Mouse (Mus musculus) spleen, adult 2 months (tissue): ENCODE measurements around the gene Tmco3. TPM values are rescaled to one million over a fixed set of nuclear protein-coding genes. Genes with fewer than 3 reads are reported as not detected.

ENCODE experiments used
- DNase-seq, 2 experiments: peaks; one replicate each; pipeline versions ENCODE4 v3.0.0 to v3.0.0-alpha.2; 2012 to 2021; ENCODE audit warnings: low spot score in 2 of 2, low read depth in 1 of 2
- H3K27ac ChIP-seq: fragments of 200-500 bp; 2 replicates; pipeline ENCODE4 v1.5.1; 2012; ENCODE audit warnings: low read length, inconsistent platforms; ENCODE audit not compliant: insufficient read depth
- H3K27me3 ChIP-seq: fragments of 200-500 bp; 2 replicates; pipeline ENCODE4 v1.6.1; 2012; ENCODE audit warnings: mild to moderate bottlenecking, moderate library complexity, low read length, inconsistent platforms; ENCODE audit not compliant: control insufficient read depth, insufficient read depth
- H3K36me3 ChIP-seq: fragments of 200-500 bp; 2 replicates; pipeline ENCODE4 v1.6.1; 2012; ENCODE audit warnings: mild to moderate bottlenecking, low read length, inconsistent platforms; ENCODE audit not compliant: control insufficient read depth, insufficient read depth
- H3K4me1 ChIP-seq: fragments of 200-500 bp; 2 replicates; pipeline ENCODE4 v1.6.1; 2011; ENCODE audit warnings: inconsistent platforms; ENCODE audit not compliant: control insufficient read depth, insufficient read depth, insufficient read length
- H3K4me3 ChIP-seq: fragments of 200-500 bp; 2 replicates; pipeline ENCODE4 v1.5.1; 2011; ENCODE audit warnings: mild to moderate bottlenecking, inconsistent platforms; ENCODE audit not compliant: insufficient read depth, insufficient read length; ENCODE audit errors: extremely low read depth
- CTCF ChIP-seq: fragments of 200-500 bp; IDR thresholded peaks from 2 replicates; pipeline ENCODE4 v1.5.1; 2011; ENCODE audit warnings: mild to moderate bottlenecking, inconsistent platforms; ENCODE audit not compliant: insufficient read depth, insufficient read length, insufficient replicate concordance; ENCODE audit errors: extremely low read depth
- POLR2A ChIP-seq: fragments of 200-500 bp; IDR thresholded peaks from 2 replicates; pipeline ENCODE4 v1.6.1; 2011; ENCODE audit warnings: low read depth, low read length, inconsistent platforms
- WGBS: fragments of 180-500 bp; shearing (Covaris S2); methylation state at CpG from one replicate; pipeline ENCODE4 v1.1.7; 2018; 5-methylcytosine and 5-hydroxymethylcytosine counted together
- polyA plus RNA-seq: library from polyadenylated mRNA; depleted of rRNA; stranded (reverse); fragments of >200 nt; gene quantifications from 2 replicates; pipeline ENCODE4 v1.2.3, GENCODE M21; 2012; rRNA removed

Tmco3 gene
- polyA plus RNA-seq, 1 experiment: 10.5 TPM

GRCm38 (mm10) chr8:13361865-13362264 is 73.9 kb downstream of the Tmco3 start:
- Histone ChIP-seq H3K27ac (no peak overlapping the region), H3K36me3 (peaks cover 10% of the 10 kb centered on the region), H3K4me1 (no peaks in the 10 kb centered on the region), H3K4me3 (no peak overlapping the region), H3K27me3 (no peaks in the 10 kb centered on the region)
- no peak for TF ChIP-seq POLR2A
- TF ChIP-seq CTCF: no peak
- WGBS: 95% methylated on average over 6 of the region's 6 CpGs
- no peak for DNase-seq

Other genes with a start within 250 kb of the Tmco3 start
- 0.08 and 0.11 TPM in 2 replicates for gene Proz, start 227.3 kb upstream of the Tmco3 start, polyA plus RNA-seq
- 18.2 TPM in 2 replicates for gene Pcid2, start 182.7 kb upstream of the Tmco3 start, polyA plus RNA-seq
- 31.3 and 31.6 TPM in 2 replicates for gene Cul4a, start 182.6 kb upstream of the Tmco3 start, polyA plus RNA-seq
- 234 and 318 TPM in 2 replicates for gene Lamp1, start 129.0 kb upstream of the Tmco3 start, polyA plus RNA-seq
- gene Grtp1, start 87.6 kb upstream of the Tmco3 start, polyA plus RNA-seq: 1.1 and 1.6 TPM in 2 replicates
- gene Adprhl1, start 34.0 kb upstream of the Tmco3 start, polyA plus RNA-seq: 0.18 TPM in 1 of 2 replicates, not detected in the other
- 13.2 and 13.3 TPM in 2 replicates for gene Dcun1d2, start 59 bp upstream of the Tmco3 start, polyA plus RNA-seq
- gene Tfdp1, start 50.6 kb downstream of the Tmco3 start, polyA plus RNA-seq: 22.8 and 24.1 TPM in 2 replicates
- gene Atp4b, start 108.6 kb downstream of the Tmco3 start, polyA plus RNA-seq: 0.06 and 0.08 TPM in 2 replicates
- gene Grk1, start 116.9 kb downstream of the Tmco3 start, polyA plus RNA-seq: not detected in 2 replicates
- gene Tmem255b, start 147.0 kb downstream of the Tmco3 start, polyA plus RNA-seq: 1.1 and 1.3 TPM in 2 replicates
- 54.0 and 68.1 TPM in 2 replicates for gene Gas6, start 206.3 kb downstream of the Tmco3 start, polyA plus RNA-seq